Mouse (Mus musculus) bone marrow, adult 2 months (tissue): Measurements from ENCODE around the gene Taf15. TPM values are rescaled to one million over a fixed set of nuclear protein-coding genes. Genes with fewer than 3 reads are reported as not detected.
A peak's percentile ranks its signal among the peaks of the same experiment; 100 is the strongest.

ENCODE experiments used
- H3K27ac ChIP-seq: fragments of 200-500 bp; 2 replicates; pipeline ENCODE4 v1.5.1; 2012; ENCODE audit warnings: low read depth, mild to moderate bottlenecking, control low read depth, inconsistent platforms, low read length; ENCODE audit not compliant: control insufficient read depth, poor library complexity, insufficient read depth
- H3K4me1 ChIP-seq: fragments of 200-500 bp; 2 replicates; pipeline ENCODE4 v1.6.1; 2011; ENCODE audit warnings: low read length; ENCODE audit not compliant: control insufficient read depth, insufficient read depth
- H3K4me3 ChIP-seq: fragments of 200-500 bp; replicated peaks from 2 replicates; pipeline ENCODE3; 2011; ENCODE audit warnings: mild to moderate bottlenecking, low read depth, low read length, control low read depth; ENCODE audit not compliant: control insufficient read depth
- CTCF ChIP-seq: fragments of 200-500 bp; IDR thresholded peaks from 2 replicates; pipeline ENCODE4 v1.5.1; 2011; ENCODE audit warnings: low read length, control low read depth; ENCODE audit not compliant: control insufficient read depth, insufficient read depth
- POLR2A ChIP-seq: fragments of 200-500 bp; IDR thresholded peaks from 2 replicates; pipeline ENCODE4 v1.6.1; 2011; ENCODE audit warnings: low read depth, mild to moderate bottlenecking, control low read depth, low read length, borderline replicate concordance; ENCODE audit not compliant: control insufficient read depth
- WGBS: fragments of 180-500 bp; shearing (Covaris S2); methylation state at CpG from one replicate; pipeline ENCODE4 v1.1.7; 2018; 5-methylcytosine and 5-hydroxymethylcytosine counted together
- polyA plus RNA-seq: library from polyadenylated mRNA; stranded (reverse); fragments of >200 nt; gene quantifications from 2 replicates; pipeline ENCODE4 v1.2.4, GENCODE M21; 2011; ENCODE audit warnings: low replicate concordance; ENCODE audit not compliant: missing spikeins, insufficient read depth, insufficient read length

Gene Taf15
- polyA plus RNA-seq, 1 experiment: 231 TPM

- TF ChIP-seq POLR2A: peak; percentile 83; the same call in 1 of the 2 replicates
- peak; percentile 98 for TF ChIP-seq CTCF
- WGBS: under 1% methylated on average over 66 of the region's 75 CpGs
- Histone ChIP-seq H3K27ac (peak overlapping the region; percentile 88), H3K4me1 (peaks cover 2% of the 10 kb centered on the region), H3K4me3 (peak overlapping the region; percentile 84)
These were observed 32.5 kb upstream of the Taf15 start for GRCm38 (mm10) chr11:83440081-83441064.

- H3K27ac ChIP-seq: no peak overlapping the region
- peak overlapping the region; percentile 10 for H3K4me3 ChIP-seq
- WGBS: 58% methylated on average over 7 of the region's 7 CpGs
- peaks cover 2% of the 10 kb centered on the region for H3K4me1 ChIP-seq
- TF ChIP-seq CTCF (no peak), POLR2A (no peak)
These were observed 31.7 kb upstream of the Taf15 start for GRCm38 (mm10) chr11:83441235-83441634.

GRCm38 (mm10) chr11:83442596-83443267 lies 30.2 kb upstream of the Taf15 start:
- H3K4me1 ChIP-seq: peaks cover 2% of the 10 kb centered on the region
- no peak overlapping the region for H3K27ac ChIP-seq
- WGBS: 19% methylated on average over 29 of the region's 29 CpGs
- H3K4me3 ChIP-seq: peak overlapping the region; percentile 10
- TF ChIP-seq CTCF: peak; percentile 47
- TF ChIP-seq POLR2A: no peak

GRCm38 (mm10) chr11:83443824-83444223 lies 29.1 kb upstream of the Taf15 start:
- H3K4me3 ChIP-seq: no peak overlapping the region

GRCm38 (mm10) chr11:83445001-83445400 lies 27.9 kb upstream of the Taf15 start:
- Histone ChIP-seq H3K4me3 (peak overlapping the region; percentile 47), H3K27ac (no peak overlapping the region), H3K4me1 (no peaks in the 10 kb centered on the region; the same call in 1 of the 2 replicates)
- TF ChIP-seq POLR2A (no peak), CTCF (no peak)
- WGBS: 19% methylated on average over 19 of the region's 19 CpGs

More at GRCm38 (mm10) chr11:83443824-83444223, 29.1 kb upstream of the Taf15 start:
- 4% methylated on average over 7 of the region's 7 CpGs for whole genome bisulfite sequencing
- H3K27ac ChIP-seq: no peak overlapping the region
- TF ChIP-seq CTCF (no peak), POLR2A (no peak)
- peaks cover under 1% of the 10 kb centered on the region; the same call in 1 of the 2 replicates for H3K4me1 ChIP-seq

GRCm38 (mm10) chr11:83447612-83448011 lies 25.3 kb upstream of the Taf15 start:
- H3K4me3 ChIP-seq: no peak overlapping the region
- H3K27ac ChIP-seq: no peak overlapping the region
- WGBS: 78% methylated on average over 10 of the region's 10 CpGs
- H3K4me1 ChIP-seq: no peaks in the 10 kb centered on the region; the same call in 1 of the 2 replicates
- TF ChIP-seq POLR2A: no peak
- TF ChIP-seq CTCF: no peak

GRCm38 (mm10) chr11:83448021-83448926 lies 24.6 kb upstream of the Taf15 start:
- WGBS: 72% methylated on average over 16 of the region's 16 CpGs
- TF ChIP-seq POLR2A (no peak), CTCF (no peak)

More at GRCm38 (mm10) chr11:83448021-83448926, 24.6 kb upstream of the Taf15 start:
- H3K4me1 ChIP-seq: no peaks in the 10 kb centered on the region; the same call in 1 of the 2 replicates
- no peak overlapping the region for H3K4me3 ChIP-seq
- no peak overlapping the region for H3K27ac ChIP-seq
